Mouse (Mus musculus) mouse embryonic stem cell (cell line): Measurements from ENCODE around the gene Tigd4.

Source experiments
- in situ Hi-C, 2 experiments: fragments of 300-500 bp; cut with MboI; formaldehyde crosslinking; loops; 1 replicate in 1 of 2; 3 replicates in 1 of 2; pipeline ENCODE4 v1.14.3; 2019 to 2020; ENCODE audit warnings: low sequenced_read_pairs in 2 of 2, low pct_unique_long_range_greater_than_20kb in 1 of 2, mixed read lengths in 1 of 2; ENCODE audit not compliant: unreplicated experiment in 1 of 2

The Tigd4 gene

DNA sequence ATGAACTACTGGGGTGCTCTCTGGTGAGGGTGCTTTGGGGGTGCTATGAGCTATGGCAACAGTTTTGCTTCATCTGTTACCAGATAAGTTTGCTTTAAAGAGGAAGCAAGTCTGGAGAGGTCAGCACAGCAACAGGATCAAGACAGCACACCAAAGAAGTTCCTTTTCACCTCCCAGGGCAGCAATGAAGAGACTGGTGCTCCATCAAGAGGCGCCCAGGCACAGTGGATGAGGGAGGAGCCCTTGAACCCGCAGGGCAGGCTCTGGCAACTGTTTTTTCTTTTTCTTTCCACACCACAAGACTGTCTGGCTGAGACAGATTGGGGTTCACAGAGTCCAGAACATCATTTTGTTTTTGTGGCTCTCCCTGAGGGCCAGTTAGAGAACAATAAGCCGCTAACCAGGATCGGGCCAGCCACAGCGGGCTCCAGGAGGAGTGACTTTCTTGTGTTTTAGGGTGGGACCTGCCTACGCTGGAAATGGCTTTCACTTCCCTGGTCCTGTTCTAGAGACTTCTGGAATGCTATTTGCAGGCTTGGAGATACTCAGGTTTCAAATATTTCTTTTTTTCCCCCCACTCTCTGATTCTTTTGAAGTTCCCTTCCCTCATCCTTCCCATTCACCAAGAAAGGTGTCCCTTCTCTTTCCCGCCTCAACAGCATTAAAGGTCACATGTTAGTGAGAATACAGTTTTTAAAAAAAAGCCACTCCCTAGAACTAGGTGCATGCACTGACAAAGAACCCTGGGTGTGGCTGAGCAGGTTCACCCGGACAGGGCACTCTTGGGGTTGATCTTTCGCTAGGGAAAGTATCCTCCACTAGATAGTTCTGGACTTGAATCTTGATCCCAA, 52.0 kb downstream of the Tigd4 start:
- in situ Hi-C loops, result no loop called here

- in situ Hi-C loops, result no loop called here
Observed at GRCm38 (mm10) chr3:84646007-84646290, 52.6 kb downstream of the Tigd4 start.

DNA sequence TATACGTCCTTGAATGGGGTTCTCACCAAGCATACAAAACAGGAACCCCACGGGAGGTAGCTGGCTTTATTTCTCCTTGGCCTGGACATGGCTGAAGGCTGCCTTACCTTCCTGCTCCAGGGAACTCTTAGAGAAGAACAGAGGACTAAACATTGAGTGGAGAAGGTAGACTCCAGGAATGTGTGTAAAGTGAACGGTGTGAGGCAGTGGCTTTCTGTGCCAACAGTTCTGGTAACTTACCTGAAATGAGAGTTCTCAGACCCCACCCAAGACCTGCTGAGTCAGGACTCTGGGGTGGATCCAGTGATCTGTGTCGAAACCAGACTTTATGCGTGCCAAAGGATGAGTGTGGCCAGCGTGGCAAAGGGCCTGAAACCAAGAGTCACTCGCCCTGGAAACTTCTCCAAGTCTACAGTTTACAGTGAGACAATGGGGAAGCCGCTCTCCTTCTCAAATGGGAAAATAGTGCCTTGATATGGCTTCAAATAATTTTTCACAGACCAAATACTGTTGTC, 53.0 kb downstream of the Tigd4 start:
- in situ Hi-C loops, result no loop called here
